8 mouse cellular contexts compared by ENCODE assay signal in genomic region chr1:192070618-192071051, GRCm38 (mm10). TPM values are rescaled to one million over a fixed set of nuclear protein-coding genes. Genes with fewer than 3 reads are reported as not detected.
A peak's percentile ranks its signal among the peaks of the same experiment; 100 is the strongest.
DNase-seq lines count a peak whose midpoint lies in the region; ATAC-seq and TF ChIP-seq lines count a peak whose summit lies in the region.

No protein-coding gene starts in this region.

- H3K9me3 ChIP-seq in kidney, embryonic 16.5 days (ENCODE audit: low read length) = no peaks in the 10 kb centered on the region
- no peaks in the 10 kb centered on the region for H3K9me3 ChIP-seq in MEL (replicated peaks; ENCODE audit: insufficient read depth, low read length)
- no peaks in the 10 kb centered on the region for H3K9me3 ChIP-seq in embryonic facial prominence, embryonic 15.5 days (replicated peaks)
- H3K9me3 ChIP-seq in limb, embryonic 12.5 days = no peaks in the 10 kb centered on the region

- H3K27me3 ChIP-seq in kidney, embryonic 16.5 days (ENCODE audit: insufficient read depth, low read length) = no peaks in the 10 kb centered on the region
- no peaks in the 10 kb centered on the region for H3K27me3 ChIP-seq in MEL (ENCODE audit: control insufficient read depth in 1 of 2, insufficient read depth in 2 of 2, low read length in 2 of 2)
- H3K27me3 ChIP-seq in embryonic facial prominence, embryonic 15.5 days = no peaks in the 10 kb centered on the region
- no peaks in the 10 kb centered on the region for H3K27me3 ChIP-seq in limb, embryonic 12.5 days

- H3K4me1 ChIP-seq in kidney, embryonic 16.5 days (ENCODE audit: insufficient read depth, low read length) = peaks cover 30% of the 10 kb centered on the region
- no peaks in the 10 kb centered on the region for H3K4me1 ChIP-seq in MEL (ENCODE audit: control insufficient read depth in 1 of 2, insufficient read depth in 2 of 2, low read length in 2 of 2)
- H3K4me1 ChIP-seq in embryonic facial prominence, embryonic 15.5 days = peaks cover 36% of the 10 kb centered on the region
- H3K4me1 ChIP-seq in limb, embryonic 12.5 days (replicated peaks) = peaks cover 25% of the 10 kb centered on the region

- TF ChIP-seq CTCF in MEL (IDR thresholded peaks at IDR 0.05 in 2 of 3, conservative IDR thresholded peaks at IDR 0.05 in 1 of 3; ENCODE audit: control insufficient read depth in 1 of 3, insufficient read depth in 1 of 3, low read depth in 2 of 3, low read length in 3 of 3, poor library complexity in 1 of 3, severe bottlenecking in 1 of 3) = no peak

- no peak; the same call in 1 of the 2 replicates for TF ChIP-seq RAD21 in MEL (IDR thresholded peaks at IDR 0.05; ENCODE audit: low read depth, low read length)

- TF ChIP-seq EP300 in MEL (IDR thresholded peaks at IDR 0.05; ENCODE audit: low read depth in 1 of 2, low read length in 2 of 2) = no peak

- peak; percentile 73 for ATAC-seq in kidney, embryonic 16.5 days (ENCODE audit: low FRiP score, low TSS enrichment)
- ATAC-seq in embryonic facial prominence, embryonic 15.5 days (ENCODE audit: insufficient number of reproducible peaks, low FRiP score, low TSS enrichment, low read depth) = 0 out of 2 replicates have a peak, but pooled peaks have one; percentile 5
- peak; percentile 23; the same call in 1 of the 2 replicates for ATAC-seq in limb, embryonic 12.5 days (ENCODE audit: insufficient number of reproducible peaks, insufficient read depth, low FRiP score, low TSS enrichment, low read depth)

- H3K27ac ChIP-seq in kidney, embryonic 16.5 days (ENCODE audit: low read length) = peak overlapping the region; percentile 88
- no peak overlapping the region for H3K27ac ChIP-seq in MEL (ENCODE audit: control insufficient read depth, low read depth, low read length)
- peak overlapping the region; percentile 24; the same call in 1 of the 2 replicates for H3K27ac ChIP-seq in embryonic facial prominence, embryonic 15.5 days (replicated peaks)
- peak overlapping the region; percentile 74; the same call in 1 of the 2 replicates for H3K27ac ChIP-seq in limb, embryonic 12.5 days

- no peak for TF ChIP-seq POLR2A in MEL (IDR thresholded peaks at IDR 0.05; ENCODE audit: control insufficient read depth in 1 of 2, insufficient read depth in 1 of 2, low read depth in 1 of 2, low read length in 2 of 2, poor library complexity in 1 of 2)

- peak overlapping the region; percentile 55 for H3K9ac ChIP-seq in kidney, embryonic 16.5 days (replicated peaks; ENCODE audit: low read length)
- H3K9ac ChIP-seq in MEL (ENCODE audit: control insufficient read depth, low read depth, low read length, poor library complexity, severe bottlenecking) = no peak overlapping the region
- no peak overlapping the region for H3K9ac ChIP-seq in embryonic facial prominence, embryonic 15.5 days
- no peak overlapping the region; the same call in 1 of the 2 replicates for H3K9ac ChIP-seq in limb, embryonic 12.5 days (replicated peaks)

- H3K79me2 ChIP-seq in MEL (ENCODE audit: control insufficient read depth, insufficient read depth, low read length, poor library complexity) = no peaks in the 10 kb centered on the region

- WGBS in kidney, embryonic 16.5 days = 22% methylated on average over 3 of the region's 3 CpGs
- 40% methylated on average over 3 of the region's 3 CpGs for WGBS in embryonic facial prominence, embryonic 15.5 days
- 29% methylated on average over 3 of the region's 3 CpGs for WGBS in limb, embryonic 12.5 days

- peak overlapping the region; percentile 32 for H3K4me3 ChIP-seq in kidney, embryonic 16.5 days (ENCODE audit: low read length)
- no peak overlapping the region for H3K4me3 ChIP-seq in MEL (ENCODE audit: control insufficient read depth in 1 of 2, insufficient read depth in 1 of 2, low read depth in 2 of 2, low read length in 2 of 2)
- H3K4me3 ChIP-seq in embryonic facial prominence, embryonic 15.5 days (replicated peaks) = no peak overlapping the region
- H3K4me3 ChIP-seq in limb, embryonic 12.5 days (replicated peaks) = peak overlapping the region; percentile 17; the same call in 1 of the 2 replicates

- peak overlapping the region; percentile 54 for H3K4me2 ChIP-seq in kidney, embryonic 16.5 days (replicated peaks; ENCODE audit: low read depth, low read length)
- H3K4me2 ChIP-seq in embryonic facial prominence, embryonic 15.5 days (replicated peaks) = peak overlapping the region; percentile 37; the same call in 1 of the 2 replicates
- peak overlapping the region; percentile 55 for H3K4me2 ChIP-seq in limb, embryonic 12.5 days

- DNase-seq in kidney, postnatal 14 days = no peak
- peak; percentile 21 for DNase-seq in MEL (ENCODE audit: low read depth, low spot score)
- no peak for DNase-seq in adrenal gland, postnatal 10 days
- DNase-seq in thymus, postnatal 36 days = no peak
- no peak for DNase-seq in thymus, postnatal 0 days (ENCODE audit: low spot score)

- peaks cover 21% of the 10 kb centered on the region for H3K36me3 ChIP-seq in kidney, embryonic 16.5 days (ENCODE audit: insufficient read depth, low read length)
- no peaks in the 10 kb centered on the region; a peak in 1 of 4 replicates for H3K36me3 ChIP-seq in MEL (ENCODE audit: control insufficient read depth in 1 of 2, insufficient read depth in 2 of 2, low read length in 2 of 2)
- H3K36me3 ChIP-seq in embryonic facial prominence, embryonic 15.5 days = peaks cover 23% of the 10 kb centered on the region
- peaks cover 11% of the 10 kb centered on the region; the same call in 1 of the 2 replicates for H3K36me3 ChIP-seq in limb, embryonic 12.5 days

TF ChIP-seq in MEL, 35 proteins besides CTCF, POLR2A, EP300 and RAD21:
- no peak for TF ChIP-seq MAZ (IDR thresholded peaks at IDR 0.05; ENCODE audit: low read depth, low read length)
- no peak for TF ChIP-seq MXI1 (IDR thresholded peaks at IDR 0.05; ENCODE audit: low read depth, low read length)
- no peak for TF ChIP-seq GATA1 (IDR thresholded peaks at IDR 0.05; ENCODE audit: low read depth, low read length)
- TF ChIP-seq ELF1 (IDR thresholded peaks at IDR 0.05; ENCODE audit: low read depth, low read length) = no peak
- TF ChIP-seq MAX (IDR thresholded peaks at IDR 0.05; ENCODE audit: low read length) = no peak
- no peak for TF ChIP-seq USF2 (IDR thresholded peaks at IDR 0.05; ENCODE audit: borderline replicate concordance in 1 of 2, insufficient read depth in 1 of 2, low read depth in 1 of 2, low read length in 2 of 2)
- no peak for TF ChIP-seq CHD2 (IDR thresholded peaks at IDR 0.05; ENCODE audit: low read length)
- no peak for TF ChIP-seq CHD1 (IDR thresholded peaks at IDR 0.05; ENCODE audit: low read depth, low read length)
- no peak for TF ChIP-seq GABPA (IDR thresholded peaks at IDR 0.05; ENCODE audit: low read depth, low read length)
- no peak for TF ChIP-seq BHLHE40 (IDR thresholded peaks at IDR 0.05; ENCODE audit: borderline replicate concordance, low read depth, low read length)
- TF ChIP-seq ZMIZ1 (IDR thresholded peaks at IDR 0.05; ENCODE audit: low read depth, low read length) = no peak
- TF ChIP-seq MYC (IDR thresholded peaks at IDR 0.05; ENCODE audit: low read depth, low read length) = no peak
- no peak for TF ChIP-seq NRF1 (IDR thresholded peaks at IDR 0.05; ENCODE audit: insufficient read depth, low read depth, low read length, poor library complexity, severe bottlenecking)
- no peak for TF ChIP-seq TCF12 (IDR thresholded peaks at IDR 0.05; ENCODE audit: low read depth, low read length)

RNA-seq across cellular contexts. Expression of gene Traf5, which starts 21.7 kb away (rescaled TPM):
- polyA plus RNA-seq in kidney, embryonic 16.5 days (2015; fragmentation: Nextera tagmentation; extraction: Ambion mirVana) = 23.6 and 25.2 TPM in 2 replicates
- 3.5 and 4.0 TPM in 2 replicates for total RNA-seq in MEL (2012; rRNA removed)
- 1 to 10 TPM in 1 of 2 experiments, not detected in 1; 7.3 TPM for polyA plus RNA-seq in MEL (2012; ENCODE audit: insufficient read depth in 1 of 2, insufficient read length in 2 of 2, low read depth in 1 of 2, low replicate concordance in 2 of 2, missing spikeins in 1 of 2)
- 24.9 and 26.9 TPM in 2 replicates for polyA plus RNA-seq in embryonic facial prominence, embryonic 15.5 days (2015; fragmentation: Nextera tagmentation; extraction: Ambion mirVana)
- 11.1 and 12.8 TPM in 2 replicates for polyA plus RNA-seq in limb, embryonic 12.5 days (2016; fragmentation: Nextera tagmentation; extraction: Ambion mirVana)
- 10 to 100 TPM in 1 of 2 experiments, 1 to 10 TPM in 1; 8.4 to 10.6 TPM for total RNA-seq in adrenal gland, postnatal 10 days (2021)
- 13.4 and 15.0 TPM in 2 replicates for polyA plus RNA-seq in thymus, postnatal 0 days (2015; fragmentation: Nextera tagmentation; extraction: Ambion mirVana)

Comparison
In these comparisons a context has a peak if more than half of its experiments do, and no peak if none do; other contexts are left out.
1. ATAC-seq: peak in every context shown above with its lines; median percentile 73 in kidney, embryonic 16.5 days; 23 in limb, embryonic 12.5 days; 5 in embryonic facial prominence, embryonic 15.5 days.
2. H3K4me3 ChIP-seq: peak in kidney, embryonic 16.5 days (single experiment) and limb, embryonic 12.5 days (single experiment); none in MEL (0 of 2) and embryonic facial prominence, embryonic 15.5 days (single experiment).
3. Peak in every context shown above with its lines, with median percentiles within 50 percentile points of each other: H3K4me2 ChIP-seq.